24 mouse cellular contexts compared by ENCODE assay signal in the genomic region with DNA sequence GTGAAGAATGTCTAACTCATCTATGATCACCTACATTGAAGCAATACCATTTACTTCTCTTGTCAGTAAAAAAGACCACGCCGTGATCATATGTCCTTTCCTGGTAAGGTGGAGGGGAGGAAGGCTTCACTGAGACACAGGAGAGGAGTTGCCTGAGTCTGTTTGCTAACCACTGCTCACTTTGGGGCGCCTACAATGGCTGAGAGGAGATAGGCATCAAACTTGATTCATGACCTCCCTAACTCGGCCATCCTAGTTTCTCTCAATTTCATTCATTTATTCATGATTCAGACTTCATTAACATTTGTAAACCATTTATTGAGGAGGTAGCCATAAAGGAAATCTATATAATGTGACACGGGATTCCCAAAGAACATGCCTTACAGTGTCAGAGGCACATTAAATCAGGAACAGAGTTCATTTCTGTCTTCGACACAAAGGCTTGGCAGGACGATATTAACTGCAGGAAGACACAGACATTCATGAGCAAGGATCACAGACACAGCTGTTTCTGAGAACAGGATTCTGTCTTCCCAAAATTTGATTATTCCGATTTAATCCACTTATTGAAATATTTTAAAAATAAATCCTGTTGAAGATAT.
"Had no signal": no experiment of that assay in that cellular context is flagged by ENCODE, and none has a peak within 500 bp of the region (broad histone marks: within the 10 kb centered on the region; RNA-seq: fewer than 3 reads in every experiment).

No protein-coding gene starts in this region.

- DNase-seq: gastrocnemius, adult 2 months; gastrocnemius, postnatal 10 days; gastrocnemius, postnatal 25 days; heart, adult 18-20 months; heart, postnatal 10 days; heart, postnatal 36 days; kidney, adult 11 months; kidney, adult 2 months; kidney, adult 9 months; kidney, postnatal 14 days; kidney, postnatal 36 days; layer of hippocampus, adult 9-11 months; layer of hippocampus, postnatal 36 days; left cerebral cortex, postnatal 4 days had no signal

- H3K36me3 ChIP-seq: heart, embryonic 10.5 days; heart, embryonic 12.5 days; hindbrain, embryonic 13.5 days; hindbrain, embryonic 15.5 days; kidney, embryonic 15.5 days; limb, embryonic 13.5 days; limb, embryonic 15.5 days had no signal

- H3K27me3 ChIP-seq: heart, embryonic 12.5 days; hindbrain, embryonic 13.5 days; hindbrain, embryonic 15.5 days; limb, embryonic 15.5 days had no signal

- H3K4me2 ChIP-seq: heart, embryonic 12.5 days; hindbrain, embryonic 13.5 days; hindbrain, embryonic 15.5 days; kidney, embryonic 15.5 days; limb, embryonic 13.5 days; limb, embryonic 15.5 days had no signal

- H3K9ac ChIP-seq: heart, embryonic 12.5 days; hindbrain, embryonic 13.5 days; hindbrain, embryonic 15.5 days; kidney, embryonic 15.5 days; limb, embryonic 13.5 days; limb, embryonic 15.5 days had no signal

- ATAC-seq: hindbrain, postnatal 0 days; intestine, embryonic 16.5 days had no signal

- H3K4me3 ChIP-seq: gastrocnemius, adult 2 months; heart, embryonic 10.5 days; heart, embryonic 12.5 days; hindbrain, embryonic 13.5 days; hindbrain, embryonic 15.5 days; kidney, embryonic 15.5 days; limb, embryonic 13.5 days; limb, embryonic 15.5 days had no signal

- H3K9me3 ChIP-seq: heart, embryonic 10.5 days; heart, embryonic 12.5 days; hindbrain, embryonic 13.5 days; hindbrain, embryonic 15.5 days; kidney, embryonic 15.5 days; limb, embryonic 13.5 days; limb, embryonic 15.5 days had no signal

- H3K27ac ChIP-seq: gastrocnemius, adult 2 months; heart, embryonic 10.5 days; hindbrain, embryonic 13.5 days; hindbrain, embryonic 15.5 days; hindbrain, postnatal 0 days; kidney, embryonic 15.5 days; kidney, postnatal 0 days; limb, embryonic 13.5 days; limb, embryonic 15.5 days had no signal

- H3K4me1 ChIP-seq: heart, embryonic 10.5 days; heart, embryonic 12.5 days; hindbrain, embryonic 13.5 days; hindbrain, embryonic 15.5 days; kidney, embryonic 15.5 days; limb, embryonic 13.5 days; limb, embryonic 15.5 days had no signal
